Mouse (Mus musculus) urinary bladder, postnatal 36 days (tissue): ENCODE measurements at regions not wholly inside any gene's neighbourhood (a gene's known extent, or its start where the extent isn't known, plus 50 kb on each side); places are given as distances from the start of the nearest gene placed in this dataset.
"Not testable (repeated sequence)": the region's sequence is repeated elsewhere in the genome, so short reads cannot be mapped to it uniquely, and the experiment has no call there.

Experiments used
- DNase-seq, 2 experiments: peaks; one replicate each; pipeline ENCODE4 v3.0.0; 2022; ENCODE audit warnings: low spot score in 2 of 2, mixed read lengths in 1 of 2

DNA sequence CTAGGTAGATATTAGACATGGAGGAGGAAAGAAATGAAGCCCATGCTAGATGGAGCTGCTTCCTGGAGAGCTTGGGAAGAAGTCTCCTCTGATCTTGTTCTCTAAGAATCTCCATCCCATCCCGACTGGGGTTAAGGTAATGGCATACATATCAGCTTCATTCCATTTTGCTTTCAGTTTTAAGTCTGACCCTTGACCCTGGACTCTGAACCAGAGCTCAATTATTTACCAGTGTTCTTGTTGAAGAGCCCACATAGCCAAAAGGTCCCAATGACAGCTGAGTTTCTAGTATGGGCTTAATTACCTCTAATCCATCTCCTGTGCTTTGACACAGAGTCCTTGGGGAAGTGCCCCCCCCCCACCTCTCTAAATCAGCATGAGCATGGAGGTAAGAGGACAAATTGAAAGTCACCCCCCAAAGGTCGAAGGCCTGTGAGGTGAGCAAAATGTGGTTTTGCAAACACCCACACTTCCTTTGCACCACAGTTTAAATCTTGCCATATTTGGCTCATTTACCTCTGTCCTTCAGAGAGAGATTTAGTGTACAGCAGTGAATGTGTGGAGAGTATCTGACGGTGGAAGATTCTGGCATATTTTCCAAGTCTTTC is 371.5 kb downstream of the Ets1 start:
- DNase-seq = no peak

DNA sequence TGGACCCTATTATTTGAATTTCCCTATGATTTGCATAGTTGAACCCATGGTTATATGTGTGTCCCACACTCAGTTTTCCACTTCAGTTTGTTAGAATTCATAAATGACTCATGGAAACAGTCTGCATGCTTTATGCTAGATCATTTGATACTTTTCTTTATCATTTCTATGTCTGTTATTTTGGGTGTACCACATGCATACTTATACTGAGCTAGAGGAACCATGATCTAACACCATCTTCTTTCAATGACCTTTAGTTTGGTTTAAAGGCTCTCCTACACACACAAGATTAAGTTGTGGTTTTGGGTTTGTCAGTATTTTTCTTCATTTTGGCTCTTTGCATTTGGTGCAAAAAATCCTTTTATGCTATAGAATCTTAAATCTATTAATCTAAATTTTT is 375.2 kb downstream of the Ets1 start:
- no peak for DNase-seq

DNA sequence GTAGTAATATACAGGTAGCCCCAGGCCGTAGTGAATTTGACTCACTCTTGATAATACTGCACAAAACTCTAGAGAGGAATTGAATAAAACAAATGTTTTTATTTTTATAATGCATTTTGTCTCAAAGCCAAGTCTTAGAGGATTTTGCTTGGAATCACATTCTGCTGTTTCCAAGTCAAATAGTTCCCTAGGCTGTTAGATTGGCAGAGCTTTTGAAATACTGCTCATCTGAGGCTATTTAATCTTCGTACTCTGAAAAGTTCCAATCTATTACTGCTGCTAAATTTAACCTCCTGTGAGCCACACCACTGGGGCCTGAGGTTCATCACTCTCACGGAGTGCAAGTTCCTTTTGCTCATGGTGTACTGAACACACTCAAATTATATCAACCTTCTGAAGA is 399.4 kb downstream of the Ets1 start:
- DNase-seq = no peak

DNA sequence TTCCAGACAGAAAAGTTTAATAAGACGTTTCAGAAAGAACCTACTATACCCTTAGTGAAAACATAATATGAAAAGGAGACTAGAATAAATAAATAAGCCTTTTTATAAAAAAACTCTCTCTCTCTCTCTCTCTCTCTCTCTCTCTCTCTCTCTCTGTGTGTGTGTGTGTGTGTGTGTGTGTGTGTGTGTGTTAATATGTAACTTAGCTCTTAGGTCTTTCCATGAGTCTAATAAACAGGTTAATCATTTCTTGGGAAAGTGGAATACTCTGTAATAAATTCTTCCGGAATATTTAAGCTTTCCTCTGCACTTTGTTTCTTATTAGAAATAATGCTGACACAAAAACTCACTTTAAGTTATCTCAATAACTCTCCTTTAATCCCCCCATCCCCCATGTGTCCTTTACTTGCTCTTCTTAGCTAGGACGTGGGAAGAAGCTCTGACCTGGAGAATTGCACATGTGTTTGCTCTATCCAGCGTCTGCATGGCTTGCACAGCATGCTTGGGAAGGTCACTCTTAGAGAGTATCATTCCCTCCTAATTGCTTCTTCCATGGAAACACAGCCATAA is 403.3 kb downstream of the Ets1 start:
- no peak for DNase-seq

DNA sequence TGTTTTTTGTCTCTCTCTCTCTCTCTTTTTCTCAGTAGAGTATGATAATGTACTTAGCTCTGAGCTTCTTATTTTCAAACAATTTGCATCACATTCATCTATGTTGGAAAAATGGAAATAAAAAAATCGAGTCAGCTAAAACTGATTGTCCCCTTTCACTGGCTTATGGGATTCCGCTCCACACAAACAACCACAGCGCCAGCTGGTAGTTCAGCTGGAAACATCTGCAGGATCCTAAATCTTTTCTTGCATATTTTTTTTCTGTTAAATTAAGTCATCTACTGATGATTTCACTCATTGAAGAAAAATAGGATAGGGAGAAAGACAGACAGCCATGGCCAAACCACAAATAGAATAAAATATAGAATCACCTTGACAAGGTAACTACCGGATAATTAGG is 414.8 kb downstream of the Ets1 start:
- DNase-seq = no peak

DNA sequence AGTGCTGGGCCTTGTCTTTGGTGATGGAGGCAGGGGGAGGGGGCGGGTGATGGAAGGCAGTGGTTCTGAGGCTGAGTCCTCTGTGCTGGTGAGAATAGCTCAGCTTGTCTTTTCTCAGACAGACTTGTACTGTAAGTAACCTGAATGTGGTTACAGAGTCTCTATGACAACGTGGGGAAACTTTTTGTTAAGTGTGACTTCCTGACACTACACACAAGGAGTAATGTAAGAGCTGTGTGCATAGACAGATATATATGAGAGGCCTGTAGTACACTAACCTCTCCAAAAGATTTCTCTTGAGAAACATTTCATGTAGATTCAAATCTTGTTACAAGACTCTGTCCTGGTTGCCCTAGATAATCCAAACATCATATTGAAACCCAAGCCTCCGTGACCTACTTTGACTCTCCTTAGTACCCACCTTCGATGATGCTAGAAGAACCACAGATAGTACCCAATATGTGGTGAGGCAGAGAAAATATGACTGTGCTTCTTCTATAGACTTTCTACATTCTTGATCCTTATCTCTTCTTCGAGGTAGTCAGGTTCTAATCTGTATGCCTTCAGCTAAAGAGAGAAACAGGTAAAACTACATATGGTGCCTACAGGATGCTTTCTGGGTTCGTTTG is 424.7 kb downstream of the Ets1 start:
- no peak for DNase-seq

DNA sequence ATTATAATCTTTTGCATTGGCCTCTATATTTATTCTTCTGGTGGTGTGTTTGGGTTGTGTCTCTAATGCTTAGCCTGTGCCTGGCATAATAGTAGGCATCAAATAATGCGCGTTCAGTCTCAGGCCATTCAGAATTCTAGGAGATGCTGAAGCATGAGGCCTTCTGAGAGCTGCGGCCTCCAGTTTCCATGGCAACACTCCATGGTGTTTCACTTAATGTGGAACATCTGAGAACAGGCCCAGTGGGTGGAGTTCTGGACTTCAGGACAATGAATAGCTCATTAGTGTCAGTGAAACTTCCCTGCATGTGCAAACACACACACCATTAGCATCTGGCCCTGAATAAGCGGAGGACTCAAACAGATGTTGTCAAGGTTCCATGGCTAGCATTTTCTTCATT is 426.5 kb downstream of the Ets1 start:
- DNase-seq = no peak

DNA sequence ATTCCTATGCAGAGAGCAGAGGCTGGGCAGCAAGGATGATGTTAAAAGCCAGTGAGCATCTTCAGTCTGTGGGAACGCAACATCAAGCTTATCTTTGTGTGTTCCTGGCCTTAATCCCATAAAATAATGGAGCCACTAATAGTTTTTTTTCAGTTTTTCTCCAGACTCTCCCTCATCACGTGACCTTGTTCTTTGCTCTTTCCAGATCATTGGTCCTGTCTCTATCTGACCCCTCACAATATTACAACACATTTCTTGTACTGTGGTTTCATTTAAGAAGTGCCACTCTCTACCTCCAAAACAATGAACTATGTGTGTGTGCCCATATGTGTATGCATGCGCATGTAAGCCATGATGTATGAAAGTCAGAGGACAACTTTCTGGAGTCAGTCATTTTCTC is 429.3 kb downstream of the Ets1 start:
- no peak for DNase-seq

DNA sequence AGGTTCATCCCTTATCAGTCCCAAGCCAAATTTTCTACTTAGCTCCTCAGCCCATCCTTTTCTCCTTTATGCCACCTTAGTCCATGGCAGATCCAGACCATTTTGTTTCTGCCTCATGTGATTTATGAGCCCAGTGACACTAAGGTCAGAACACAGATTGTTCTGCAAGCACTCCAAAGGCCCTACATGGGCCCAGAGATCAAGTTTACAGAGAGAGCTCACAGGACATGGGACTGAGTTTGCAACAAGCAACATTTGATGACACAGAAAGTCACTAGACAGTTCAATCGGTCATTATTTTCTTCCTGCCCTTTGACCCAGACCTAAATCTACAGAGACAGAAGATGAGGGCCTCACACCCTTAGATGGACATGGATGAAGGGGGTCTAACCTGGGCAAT is 431.5 kb downstream of the Ets1 start:
- no peak for DNase-seq

DNA sequence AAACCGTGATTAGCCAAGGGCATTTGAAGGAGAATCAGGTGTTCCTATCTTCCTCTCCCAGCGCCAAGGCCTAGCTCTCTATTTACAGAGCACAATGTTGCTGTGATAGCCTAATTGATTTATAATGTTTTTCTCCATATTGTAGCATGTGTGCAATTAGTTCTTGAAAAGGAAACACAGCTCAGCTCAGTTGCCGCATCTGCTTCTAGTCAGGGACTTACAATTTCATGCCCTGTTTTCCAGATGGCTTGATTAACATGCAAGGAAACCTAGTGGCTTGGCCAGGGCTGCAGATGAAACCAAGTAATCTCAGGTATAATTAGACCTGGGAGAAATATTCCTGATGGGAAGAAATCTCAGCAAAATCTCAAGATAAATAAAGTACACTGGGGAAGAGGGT is 434.1 kb downstream of the Ets1 start:
- no peak for DNase-seq

DNA sequence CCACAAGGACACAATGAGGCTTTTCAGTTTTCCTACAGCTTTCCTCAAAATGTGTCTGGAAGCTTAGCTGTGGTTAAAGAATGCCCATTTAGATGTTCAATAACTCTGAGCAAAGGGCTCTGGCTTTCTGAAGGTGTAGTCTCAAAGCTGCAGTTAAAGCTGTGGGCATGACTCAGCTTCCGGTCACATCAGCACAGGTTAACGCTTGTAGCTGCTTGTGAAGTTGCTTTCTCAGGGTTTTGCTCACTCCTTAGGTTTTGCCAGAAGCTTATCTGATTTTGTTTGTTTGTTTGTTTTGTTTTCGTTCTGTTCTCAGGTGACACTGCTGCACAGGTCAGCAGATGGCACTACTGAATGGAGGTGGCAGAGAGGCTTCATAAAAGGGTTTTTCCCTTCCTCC is 444.2 kb downstream of the Ets1 start:
- peak in 1 of 2 experiments; percentile 12 for DNase-seq

DNA sequence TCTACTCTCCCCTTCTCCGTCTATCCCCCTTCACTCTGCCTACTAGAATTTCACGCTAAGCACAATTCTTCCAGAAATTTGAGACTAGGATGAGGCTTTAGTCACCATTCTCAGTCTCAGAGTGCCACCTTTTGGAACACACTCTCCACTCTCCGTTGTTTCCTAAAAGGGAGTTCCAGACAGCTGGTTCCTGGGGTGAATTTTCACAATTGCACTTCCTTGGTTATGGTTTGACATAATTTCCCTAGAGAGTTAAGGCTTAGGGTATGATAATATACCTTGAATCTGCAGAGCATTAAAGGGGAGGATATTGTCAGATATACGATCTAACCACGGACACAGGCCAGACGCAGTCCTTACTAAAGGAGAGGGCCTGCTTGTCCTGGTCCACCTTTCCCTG is 444.8 kb downstream of the Ets1 start:
- no peak for DNase-seq

DNA sequence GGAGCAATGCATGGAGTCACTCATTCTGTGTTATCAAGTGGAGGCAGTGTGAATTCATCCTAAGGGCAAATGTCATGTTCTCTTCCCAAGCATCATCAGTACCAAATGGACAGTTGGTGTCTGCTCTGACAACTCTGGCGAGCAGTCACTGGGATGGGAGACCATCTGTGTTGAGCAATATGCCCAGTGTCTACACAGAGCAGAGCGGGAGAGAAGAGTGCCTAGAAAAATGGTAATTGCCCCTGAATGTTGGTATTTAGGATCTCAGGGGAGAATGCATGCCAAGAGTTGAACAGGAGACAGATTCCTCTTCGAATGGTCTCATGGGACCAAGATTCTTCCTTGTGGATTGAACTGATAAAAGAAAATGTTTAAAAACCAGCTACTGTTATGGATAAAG is 454.0 kb downstream of the Ets1 start:
- no peak for DNase-seq

DNA sequence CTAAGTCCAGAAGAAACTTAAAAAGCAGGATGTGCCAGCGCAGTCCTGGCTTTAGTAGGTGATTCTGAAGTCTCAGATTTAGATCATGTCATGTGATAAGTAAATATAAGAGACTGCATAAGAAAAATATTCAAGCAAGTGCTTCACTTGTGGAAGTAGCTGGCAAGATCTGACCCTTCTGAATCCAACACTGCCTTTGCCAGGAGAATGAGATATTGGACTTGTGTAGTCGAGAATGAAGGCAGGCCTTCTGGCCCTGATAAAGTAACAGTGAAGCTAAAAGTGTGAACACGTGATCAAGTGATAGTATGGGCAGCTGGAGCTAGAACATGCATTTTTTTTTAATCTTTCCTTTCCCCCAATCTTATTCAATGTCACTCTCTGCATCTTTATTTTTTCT is 455.6 kb downstream of the Ets1 start:
- DNase-seq = no peak

DNA sequence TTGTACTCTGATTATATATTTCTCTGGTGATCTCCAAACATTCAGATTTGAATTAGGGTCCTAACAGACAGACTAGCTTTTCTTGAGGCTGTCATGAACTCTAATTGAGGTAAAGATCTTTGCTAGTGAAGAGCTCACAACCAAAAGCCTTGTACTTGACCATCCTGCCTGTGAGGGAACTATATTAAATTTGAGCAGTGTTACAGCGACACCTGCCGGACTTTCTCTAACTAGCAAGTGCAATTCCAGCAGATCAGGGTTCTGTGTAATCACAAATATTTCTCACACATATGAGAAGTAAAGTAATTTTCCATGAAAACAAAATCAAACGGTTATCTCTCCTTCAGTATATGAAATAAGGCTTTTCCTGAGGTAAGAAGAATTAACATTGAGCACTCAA is 459.6 kb downstream of the Ets1 start:
- DNase-seq = peak; percentile 61 to 64

DNA sequence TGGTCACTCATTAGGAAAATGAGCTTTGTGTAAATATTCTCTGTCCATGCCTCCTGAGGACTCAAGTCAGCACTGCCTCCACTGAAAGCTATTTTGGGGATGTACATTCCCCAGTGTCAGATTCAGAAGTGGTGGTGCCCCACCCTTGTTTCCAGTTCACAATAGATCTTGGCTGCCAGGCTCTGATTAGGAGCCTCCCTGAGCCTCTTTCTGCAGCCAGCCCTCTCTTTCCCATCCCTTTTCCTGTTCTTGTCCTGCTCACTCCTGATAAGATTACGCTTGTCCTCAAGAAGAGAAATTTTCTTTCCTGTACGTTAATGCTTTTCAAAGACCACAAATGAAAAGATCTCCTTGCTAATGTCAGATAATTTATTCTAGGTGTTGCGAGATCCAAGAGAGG is 465.2 kb downstream of the Ets1 start:
- DNase-seq = no peak

DNA sequence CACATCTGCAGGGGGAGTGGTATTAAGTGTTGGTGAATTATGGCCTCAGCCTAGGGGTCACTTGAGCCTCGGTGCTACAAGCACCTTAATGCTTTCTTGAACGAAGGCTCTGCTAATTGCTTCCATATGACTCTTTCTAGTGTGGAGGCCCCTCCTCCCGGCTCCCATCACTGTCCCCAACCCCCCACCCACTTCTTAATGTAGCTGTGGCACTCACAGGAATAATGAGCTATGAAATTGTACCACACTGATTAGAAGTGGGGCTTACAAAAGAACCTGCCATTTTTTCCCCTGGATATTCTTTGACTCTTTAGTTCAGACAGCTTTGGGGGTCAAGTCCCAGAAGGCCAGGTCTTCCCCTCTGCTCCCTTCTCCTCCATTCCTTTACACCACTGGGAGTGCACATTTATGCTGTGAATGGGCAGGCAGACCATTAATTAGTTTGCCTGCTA is 468.6 kb downstream of the Ets1 start:
- no peak for DNase-seq

DNA sequence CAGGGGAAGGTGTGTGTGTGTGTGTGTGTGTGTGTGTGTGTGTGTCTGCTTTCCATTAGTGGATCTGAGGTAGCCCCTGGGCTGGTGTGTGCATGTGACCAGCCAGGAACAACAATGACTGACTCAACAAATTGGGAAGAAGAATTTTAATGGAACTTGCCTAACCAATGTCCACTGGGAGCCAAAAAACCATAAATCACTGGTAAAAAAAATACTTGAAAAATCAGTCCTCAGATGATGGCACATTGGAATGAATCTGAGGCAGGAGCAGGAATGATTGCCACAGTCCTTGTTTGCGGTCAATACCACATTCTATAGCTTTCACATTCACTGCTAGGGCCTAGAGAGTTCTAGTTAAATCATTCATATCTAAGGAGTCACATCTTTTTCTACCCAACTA is 487.8 kb downstream of the Ets1 start:
- DNase-seq = no peak

DNA sequence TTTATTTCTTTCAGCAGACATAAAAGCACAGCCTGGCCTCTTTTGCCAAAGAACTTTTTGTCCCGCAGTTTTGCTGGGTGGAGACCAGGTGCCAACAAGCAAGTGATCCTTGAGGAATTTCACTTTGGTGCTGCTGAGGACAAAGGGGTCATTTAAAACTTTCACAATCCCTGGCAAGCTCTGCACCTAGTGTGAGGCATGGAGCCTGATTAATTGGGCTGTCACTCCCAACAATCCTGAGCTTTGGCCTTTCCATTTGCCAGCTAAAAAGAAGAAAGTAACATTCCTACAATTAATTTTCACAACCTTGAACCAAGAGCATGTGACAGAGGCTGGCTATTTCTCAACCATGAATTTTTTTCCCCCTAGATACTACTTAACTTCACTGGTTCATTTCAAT is 516.2 kb downstream of the Ets1 start:
- DNase-seq = peak in 1 of 2 experiments; percentile 4

DNA sequence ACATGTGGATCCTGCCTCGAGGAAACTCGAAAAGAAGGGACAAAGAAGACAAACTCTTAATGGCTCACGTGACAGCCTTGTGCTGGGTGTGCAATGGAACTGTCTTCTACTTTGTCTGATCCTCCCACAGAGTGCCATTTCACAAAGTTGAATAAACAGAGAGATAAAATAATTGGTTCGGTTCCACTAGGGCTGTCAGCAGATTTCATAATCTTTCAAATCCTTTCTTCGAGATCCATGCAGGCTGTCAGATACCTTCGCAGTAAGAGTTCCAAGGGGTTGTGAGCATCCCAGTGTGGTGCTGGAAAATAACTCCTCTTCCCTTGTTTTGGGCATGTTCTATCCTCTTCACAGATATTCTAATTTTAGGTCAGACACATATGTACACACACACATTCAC is 532.1 kb downstream of the Ets1 start:
- DNase-seq = no peak

DNA sequence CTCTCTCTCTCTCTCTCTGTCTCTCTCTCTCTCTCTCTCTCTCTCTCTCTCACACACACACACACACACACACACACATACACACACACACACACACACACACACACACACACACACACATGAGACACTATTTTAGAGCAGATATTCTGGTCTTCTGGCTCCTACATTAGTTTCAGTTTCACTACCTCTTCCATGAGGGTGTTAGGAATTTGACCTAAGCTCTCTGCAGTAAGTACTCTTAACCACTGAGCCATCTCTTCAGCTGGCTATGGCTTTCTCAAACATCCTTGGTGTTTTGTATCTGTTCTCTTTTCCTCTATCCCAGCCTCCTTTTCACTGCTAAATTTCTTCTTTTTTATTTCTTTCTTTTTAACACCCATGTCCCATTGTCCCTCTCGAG is 533.1 kb downstream of the Ets1 start:
- not testable (repeated sequence) for DNase-seq

DNA sequence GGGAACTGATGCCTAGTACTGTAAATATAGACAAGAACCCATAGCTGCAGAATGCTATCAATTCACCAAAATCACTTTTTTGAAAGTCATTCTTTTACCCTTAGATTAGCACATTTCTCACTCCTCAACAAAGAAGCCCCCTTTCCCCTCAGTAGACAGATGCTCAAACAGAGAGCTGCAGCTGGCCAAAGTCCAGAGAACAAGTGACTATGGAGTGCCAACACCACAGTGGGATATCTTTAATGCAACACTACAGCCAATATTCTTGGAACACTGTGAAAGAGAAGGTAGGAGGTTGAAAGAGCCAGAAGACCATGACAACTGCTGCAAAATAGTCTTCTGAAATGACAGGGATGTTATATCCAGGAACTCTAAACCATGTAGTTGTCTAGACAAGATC is 544.0 kb downstream of the Ets1 start:
- DNase-seq = no peak

DNA sequence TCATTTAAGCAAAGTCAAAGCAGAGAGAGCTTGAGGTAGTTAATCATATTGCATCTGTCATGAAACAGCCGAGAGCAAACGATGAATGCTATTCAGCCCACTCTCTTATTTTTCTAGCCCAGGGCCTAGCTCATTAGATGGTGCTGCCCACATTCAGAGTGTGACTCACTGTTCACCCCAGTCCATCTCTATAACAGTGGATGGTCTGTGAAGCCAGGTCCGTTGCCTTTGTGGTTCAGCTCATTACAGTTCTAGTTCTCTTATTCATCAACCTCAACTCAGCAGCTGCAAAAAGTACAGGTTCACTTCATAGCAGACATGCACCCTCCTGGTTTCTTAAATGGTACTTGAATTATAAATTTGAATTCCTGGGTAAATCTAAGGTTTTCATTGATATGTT is 551.2 kb downstream of the Ets1 start:
- no peak for DNase-seq

DNA sequence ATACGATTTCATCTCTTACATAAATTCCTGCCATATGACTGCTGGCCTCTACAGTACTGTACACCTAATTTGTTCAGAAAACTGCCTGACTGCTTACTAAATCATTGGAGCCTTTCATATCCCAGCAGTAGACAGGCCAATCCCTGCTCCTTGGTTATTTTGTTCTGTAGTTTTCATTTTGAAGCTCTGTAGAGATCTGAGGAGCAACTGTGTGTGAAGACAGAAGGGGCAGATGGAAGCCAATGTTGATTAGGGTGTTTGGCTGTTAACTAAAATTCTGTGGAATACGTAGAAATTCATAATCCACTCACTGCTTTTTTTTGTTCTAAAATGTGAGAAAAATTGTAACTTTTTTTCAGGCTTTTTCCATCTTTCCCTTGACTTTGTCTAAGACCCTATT is 573.1 kb downstream of the Ets1 start:
- DNase-seq = no peak
